Mouse (Mus musculus) intestine, postnatal 0 days (tissue): Measurements from ENCODE around the gene Myo5a. TPM values are rescaled to one million over a fixed set of nuclear protein-coding genes. Genes with fewer than 3 reads are reported as not detected.

ENCODE experiments used
- ATAC-seq: fragments of 200-750 bp; cut with Nextera tagmentation; 2 replicates; pipeline ENCODE4 v1.8.0; 2017; ENCODE audit warnings: mild to moderate bottlenecking, moderate TSS enrichment, moderate library complexity
- H3K27ac ChIP-seq: fragments of 300-500 bp; sonication (generic); 2 replicates; pipeline ENCODE4 v1.5.1; 2014; ENCODE audit warnings: mild to moderate bottlenecking, low read depth, low read length, moderate library complexity
- H3K27me3 ChIP-seq: fragments of 300-500 bp; sonication (generic); replicated peaks from 2 replicates; pipeline ENCODE4 v1.6.1; 2014; ENCODE audit warnings: low read length, mixed read lengths; ENCODE audit not compliant: control insufficient read depth, insufficient read depth
- H3K36me3 ChIP-seq: fragments of 300-500 bp; sonication (generic); 2 replicates; pipeline ENCODE4 v1.6.1; 2014; ENCODE audit warnings: mild to moderate bottlenecking, moderate library complexity; ENCODE audit not compliant: control insufficient read depth, insufficient read depth
- H3K4me1 ChIP-seq: fragments of 300-500 bp; sonication (generic); replicated peaks from 2 replicates; pipeline ENCODE4 v1.6.1; 2014; ENCODE audit warnings: antibody characterized with exemption, low read length, mixed read lengths; ENCODE audit not compliant: control insufficient read depth, insufficient read depth
- H3K4me2 ChIP-seq: fragments of 300-500 bp; sonication (generic); replicated peaks from 2 replicates; pipeline ENCODE4 v1.6.1; 2014; ENCODE audit warnings: low read depth, mild to moderate bottlenecking, moderate library complexity
- H3K4me3 ChIP-seq: fragments of 300-500 bp; sonication (generic); 2 replicates; pipeline ENCODE4 v1.5.1; 2014; ENCODE audit warnings: low read depth, low read length
- H3K9ac ChIP-seq: fragments of 300-500 bp; sonication (generic); 2 replicates; pipeline ENCODE4 v1.6.1; 2014; ENCODE audit warnings: mild to moderate bottlenecking, low read depth, low read length
- H3K9me3 ChIP-seq: fragments of 300-500 bp; sonication (generic); 2 replicates; pipeline ENCODE4 v1.6.1; 2016; ENCODE audit warnings: mixed run types; ENCODE audit not compliant: control insufficient read depth
- CTCF ChIP-seq: sonication (generic); IDR thresholded peaks from 2 replicates; pipeline ENCODE4 v1.5.1; 2016; ENCODE audit warnings: low read depth, mild to moderate bottlenecking, control low read depth, antibody characterized with exemption, moderate library complexity
- whole genome bisulfite sequencing: fragments of 180-500 bp; shearing (Covaris S2); extraction: QIAGEN DNeasy Blood & Tissue Kit; methylation state at CpG from one replicate; pipeline ENCODE4 v1.1.7; 2014; 5-methylcytosine and 5-hydroxymethylcytosine counted together
- polyA plus RNA-seq: library from polyadenylated mRNA; unstranded; fragments of >200 nt; fragmentation: Nextera tagmentation; extraction: Ambion mirVana; gene quantifications from 2 replicates; pipeline ENCODE4 v1.2.1, GENCODE M21; 2015

The Myo5a gene
- polyA plus RNA-seq, 1 experiment from 2014 or later = 3.1 TPM

DNA sequence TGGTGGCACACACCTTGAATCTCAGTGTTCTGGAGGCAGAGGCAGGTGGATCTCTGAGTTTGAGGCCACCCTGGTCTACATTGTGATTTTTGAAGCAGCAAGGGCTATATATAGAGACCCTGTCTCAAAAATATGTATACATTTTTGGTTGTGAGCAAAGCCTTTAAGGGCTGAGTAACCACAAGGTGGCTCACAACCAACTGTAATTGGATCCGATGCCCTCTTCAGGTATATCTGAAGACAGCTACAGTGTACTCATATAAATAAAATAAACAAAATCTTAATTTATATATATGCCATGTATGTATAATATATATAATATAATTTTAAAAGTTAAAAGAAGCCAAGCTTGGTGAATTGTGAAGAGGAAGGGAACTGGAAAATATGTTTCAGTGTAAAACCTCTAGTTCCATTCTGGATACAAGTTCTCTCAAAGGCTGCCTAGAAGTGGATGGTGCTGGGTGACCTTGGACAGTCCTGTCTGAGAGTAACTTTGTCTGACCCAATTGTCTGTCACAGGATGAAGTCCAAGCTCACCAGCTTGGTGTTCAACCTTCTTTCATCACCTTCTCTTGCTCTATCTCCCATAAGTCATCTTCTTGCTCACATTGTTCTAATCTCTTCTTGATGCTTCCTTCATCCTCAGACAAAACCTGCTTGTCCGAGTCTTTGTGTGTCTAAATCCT lies 28.8 kb upstream of the Myo5a start:
- Histone ChIP-seq H3K9me3 (no peaks in the 10 kb centered on the region), H3K27ac (no peak overlapping the region), H3K4me2 (no peak overlapping the region), H3K9ac (no peak overlapping the region), H3K27me3 (no peaks in the 10 kb centered on the region), H3K4me1 (no peaks in the 10 kb centered on the region), H3K36me3 (peaks cover 7% of the 10 kb centered on the region; the same call in 1 of the 2 replicates), H3K4me3 (no peak overlapping the region)
- ATAC-seq = no peak
- peak; percentile 8; the same call in 1 of the 2 replicates for TF ChIP-seq CTCF
- WGBS = 77% methylated on average over 2 of the region's 2 CpGs

GRCm38 (mm10) chr9:75043191-75043590 lies 27.6 kb upstream of the Myo5a start:
- Histone ChIP-seq H3K27me3 (no peaks in the 10 kb centered on the region), H3K4me3 (no peak overlapping the region), H3K4me2 (no peak overlapping the region), H3K9me3 (no peaks in the 10 kb centered on the region), H3K27ac (no peak overlapping the region), H3K36me3 (peaks cover 7% of the 10 kb centered on the region; the same call in 1 of the 2 replicates), H3K9ac (no peak overlapping the region), H3K4me1 (no peaks in the 10 kb centered on the region)
- ATAC-seq = no peak
- TF ChIP-seq CTCF = no peak
- 82% methylated on average over 2 of the region's 2 CpGs for WGBS

GRCm38 (mm10) chr9:75047079-75047478 lies 23.7 kb upstream of the Myo5a start:
- H3K9me3 ChIP-seq = no peaks in the 10 kb centered on the region
- no peak for ATAC-seq
- H3K27ac ChIP-seq = no peak overlapping the region
- H3K27me3 ChIP-seq = no peaks in the 10 kb centered on the region
- peaks cover 7% of the 10 kb centered on the region; the same call in 1 of the 2 replicates for H3K36me3 ChIP-seq
- H3K9ac ChIP-seq = no peak overlapping the region
- H3K4me1 ChIP-seq = no peaks in the 10 kb centered on the region
- H3K4me2 ChIP-seq = no peak overlapping the region
- no peak for TF ChIP-seq CTCF
- no peak overlapping the region for H3K4me3 ChIP-seq

GRCm38 (mm10) chr9:75049100-75049499 lies 21.7 kb upstream of the Myo5a start:
- no peaks in the 10 kb centered on the region for H3K4me1 ChIP-seq
- peaks cover 7% of the 10 kb centered on the region; the same call in 1 of the 2 replicates for H3K36me3 ChIP-seq
- no peak for ATAC-seq
- no peak overlapping the region for H3K9ac ChIP-seq
- H3K27me3 ChIP-seq = no peaks in the 10 kb centered on the region
- no peak overlapping the region for H3K4me2 ChIP-seq
- WGBS = 60% methylated on average over 3 of the region's 3 CpGs
- no peaks in the 10 kb centered on the region for H3K9me3 ChIP-seq
- no peak overlapping the region for H3K27ac ChIP-seq
- no peak for TF ChIP-seq CTCF
- no peak overlapping the region for H3K4me3 ChIP-seq

- ATAC-seq = no peak
These were observed 20.8 kb upstream of the Myo5a start for GRCm38 (mm10) chr9:75050003-75050402.

DNA sequence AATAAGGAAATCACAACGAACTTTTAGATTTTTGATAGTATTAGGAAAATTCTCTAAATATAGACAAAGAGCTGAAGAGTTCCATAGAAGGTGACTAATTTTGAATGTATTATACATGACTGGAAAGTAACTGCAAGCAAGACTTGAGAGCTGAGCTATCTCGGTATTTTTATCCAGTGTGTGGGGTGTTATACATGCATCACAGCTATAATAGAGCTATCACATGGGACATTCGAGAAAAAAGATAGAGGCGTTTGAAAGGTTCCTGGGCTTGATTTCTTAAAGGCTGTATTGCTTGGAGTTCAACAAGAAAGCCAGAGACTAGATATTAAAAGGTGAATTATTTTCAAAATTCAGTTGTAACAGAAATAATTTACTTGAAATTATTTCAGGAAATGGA lies 19.0 kb upstream of the Myo5a start:
- Histone ChIP-seq H3K4me3 (no peak overlapping the region), H3K36me3 (peaks cover 4% of the 10 kb centered on the region), H3K27me3 (no peaks in the 10 kb centered on the region), H3K9me3 (no peaks in the 10 kb centered on the region), H3K4me2 (no peak overlapping the region), H3K9ac (no peak overlapping the region), H3K27ac (no peak overlapping the region), H3K4me1 (no peaks in the 10 kb centered on the region)
- no peak for TF ChIP-seq CTCF
- no peak for ATAC-seq
- 83% methylated on average over 4 of the region's 4 CpGs for WGBS

More at GRCm38 (mm10) chr9:75050003-75050402, 20.8 kb upstream of the Myo5a start:
- no peak overlapping the region for H3K9ac ChIP-seq
- no peaks in the 10 kb centered on the region for H3K27me3 ChIP-seq
- TF ChIP-seq CTCF = peak; percentile 96
- no peaks in the 10 kb centered on the region for H3K9me3 ChIP-seq
- H3K36me3 ChIP-seq = peaks cover 6% of the 10 kb centered on the region; the same call in 1 of the 2 replicates
- H3K4me2 ChIP-seq = no peak overlapping the region
- H3K4me3 ChIP-seq = no peak overlapping the region
- no peaks in the 10 kb centered on the region for H3K4me1 ChIP-seq
- no peak overlapping the region for H3K27ac ChIP-seq
- WGBS = 20% methylated on average over 3 of the region's 3 CpGs
